Mouse (Mus musculus) lung, postnatal 36 days (tissue): ENCODE measurements at regions not wholly inside any gene's neighbourhood (a gene's known extent, or its start where the extent isn't known, plus 50 kb on each side); places are given as distances from the start of the nearest gene placed in this dataset.

Source experiments
- DNase-seq: peaks from one replicate; pipeline ENCODE4 v3.0.0; 2022; ENCODE audit warnings: mixed read lengths

DNA sequence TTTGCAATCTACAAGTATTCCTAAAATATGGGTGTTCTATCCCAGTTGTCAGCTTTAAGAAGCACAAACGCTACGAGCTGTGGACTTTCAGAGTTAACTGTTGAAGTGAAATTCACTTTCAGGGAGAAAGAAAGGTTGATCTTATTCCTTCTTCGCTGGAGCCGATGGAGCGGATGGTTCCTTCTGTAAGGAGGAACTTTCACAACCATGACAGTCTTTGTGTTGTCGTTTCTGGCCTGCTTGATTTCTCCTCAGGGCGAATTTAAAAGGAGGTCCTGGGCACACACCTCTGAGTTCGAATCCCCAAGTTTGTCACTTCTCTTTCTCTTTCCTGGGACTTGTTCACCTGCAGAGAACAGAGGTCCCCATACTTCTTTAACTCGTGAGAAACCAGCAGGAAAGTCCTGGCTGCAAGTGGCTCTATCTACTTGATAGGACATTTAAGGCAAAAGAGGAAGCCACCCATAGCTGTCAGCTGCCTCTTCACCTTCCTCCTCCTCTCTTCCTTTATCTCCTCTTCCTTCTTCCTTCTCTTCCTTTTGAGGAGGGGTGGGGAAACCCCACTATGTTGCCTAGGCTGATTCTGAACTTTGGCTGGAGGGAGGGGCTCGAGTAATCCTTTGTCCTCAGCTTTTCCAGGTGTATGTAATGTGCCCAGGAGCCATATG, 265.9 kb upstream of the Klf3 start:
- no peak for DNase-seq

- no peak for DNase-seq
Measured at GRCm38 (mm10) chr5:64541765-64542164, 261.4 kb upstream of the Klf3 start.

DNA sequence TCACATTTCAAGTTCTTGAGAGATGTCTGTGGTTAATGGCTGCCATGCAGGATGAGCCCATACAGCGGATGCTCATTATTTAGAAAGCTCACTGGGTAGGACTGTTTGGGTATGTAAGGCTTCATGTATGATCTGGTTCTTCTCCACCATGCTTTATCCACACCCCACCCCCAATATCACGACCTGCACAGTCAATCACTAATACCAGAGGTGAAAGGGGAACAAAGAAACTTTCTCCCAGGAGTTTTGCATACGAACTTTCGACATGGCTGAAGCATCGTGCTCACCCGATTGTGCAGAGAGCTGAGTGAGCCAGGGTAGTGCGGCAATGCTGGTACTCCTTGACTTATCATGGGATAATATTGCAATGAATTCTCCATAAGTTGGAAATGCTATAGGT, 247.3 kb upstream of the Klf3 start:
- DNase-seq = no peak

DNA sequence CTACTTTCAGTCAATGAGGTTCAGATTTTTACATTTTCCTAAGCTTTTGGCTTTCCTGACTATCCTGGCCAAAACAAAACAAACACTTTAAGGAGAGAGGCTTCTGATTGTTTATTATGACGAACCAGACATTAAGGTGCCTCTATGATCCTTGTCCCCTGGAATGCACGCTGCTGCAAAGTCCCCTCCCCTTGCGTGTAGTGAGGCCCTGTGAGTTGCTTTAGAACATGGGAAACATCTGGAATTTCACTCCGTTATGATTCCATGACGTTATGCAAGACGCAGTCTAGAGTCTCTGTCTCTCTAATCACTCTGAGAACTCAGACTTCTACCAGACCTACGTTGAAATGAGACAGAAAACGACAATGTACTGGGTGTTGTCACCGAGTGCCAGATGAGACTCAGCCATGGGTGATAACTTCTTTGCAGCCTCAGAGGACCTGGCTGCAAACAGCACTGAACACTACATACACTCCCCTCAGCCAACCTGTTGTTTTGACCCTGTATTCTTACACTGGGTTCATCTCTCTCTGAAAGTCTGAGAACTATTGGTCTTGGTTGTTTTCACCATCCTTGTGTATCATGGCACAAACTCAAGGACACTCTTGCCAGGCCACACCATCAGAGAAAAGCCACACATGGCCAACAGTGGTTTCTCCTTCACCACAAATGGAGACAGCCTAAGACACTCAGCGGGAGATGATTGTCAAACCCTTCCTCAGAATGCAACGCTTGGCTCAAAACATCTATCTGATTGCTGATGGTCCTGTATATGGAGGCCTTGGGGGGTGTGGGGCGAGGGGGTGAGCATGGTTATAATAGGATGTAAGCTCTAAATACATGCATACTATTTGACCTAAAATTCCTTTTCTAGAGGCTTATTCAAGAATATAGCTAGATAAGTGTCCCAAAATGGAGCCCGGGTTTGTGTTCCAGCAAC, 236.5 kb upstream of the Klf3 start:
- no peak for DNase-seq

DNA sequence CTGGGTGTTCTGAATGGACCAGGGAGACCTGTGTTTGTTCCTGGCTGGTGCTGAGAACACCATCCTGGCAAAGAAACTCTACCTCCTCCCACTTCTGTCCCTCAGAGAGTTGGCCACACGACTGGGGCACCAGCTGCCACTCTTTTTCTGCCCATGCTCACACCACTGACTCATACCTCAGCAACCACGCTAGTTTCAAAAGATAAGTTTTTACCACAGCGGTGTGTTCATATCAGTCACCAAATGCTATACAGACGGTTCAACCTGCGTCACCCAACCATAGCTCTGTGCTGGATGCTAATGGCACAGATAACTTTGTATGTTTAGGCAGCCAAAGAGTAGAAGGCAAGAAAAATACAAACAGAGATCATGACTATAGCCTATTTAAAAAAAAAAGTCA, 235.4 kb upstream of the Klf3 start:
- no peak for DNase-seq

- no peak for DNase-seq
Measured at GRCm38 (mm10) chr5:64568294-64568693, 234.9 kb upstream of the Klf3 start.

- no peak for DNase-seq
Measured at GRCm38 (mm10) chr5:64574386-64574785, 228.8 kb upstream of the Klf3 start.

GRCm38 (mm10) chr5:64575896-64576295, 227.3 kb upstream of the Klf3 start:
- DNase-seq = peak; percentile 33

DNA sequence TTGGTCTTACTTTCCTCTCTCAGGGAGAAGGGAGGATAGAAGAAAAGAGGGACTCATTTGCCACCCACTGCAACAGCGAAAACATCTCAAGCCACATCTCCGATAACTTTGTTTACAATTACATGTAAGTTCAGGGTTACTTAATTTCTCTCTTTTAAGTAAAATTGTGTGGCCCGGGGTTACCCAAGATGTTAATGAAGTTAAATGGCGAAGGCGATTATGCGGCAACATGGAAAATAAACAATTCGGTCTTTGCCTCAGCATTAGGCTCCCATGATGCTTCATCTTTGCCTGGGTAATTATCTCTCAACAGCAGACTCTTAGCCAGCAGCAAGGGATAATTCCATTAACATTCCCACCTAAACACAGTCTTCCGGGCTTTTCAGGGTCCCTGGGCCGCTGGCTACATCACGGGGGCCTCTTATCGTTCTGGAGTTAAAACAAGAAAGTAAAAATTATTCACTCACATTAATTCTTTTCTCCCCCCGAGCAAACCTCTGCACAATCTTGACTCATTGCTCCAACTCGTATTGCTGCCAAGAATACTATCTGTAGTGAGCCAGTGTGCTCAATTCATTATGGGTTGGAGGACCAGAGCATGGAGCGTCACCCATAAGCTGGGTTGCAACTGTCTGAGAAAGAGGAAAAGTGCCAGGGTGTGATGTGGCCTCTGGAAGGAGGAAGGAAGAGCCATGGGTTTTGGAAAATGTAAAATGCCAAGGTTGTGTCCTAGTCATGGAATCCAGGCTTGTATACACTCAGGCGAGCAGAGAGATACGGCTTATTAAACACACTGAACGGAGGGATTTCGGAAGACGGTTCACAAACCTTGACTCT, 226.5 kb upstream of the Klf3 start:
- DNase-seq = no peak

DNA sequence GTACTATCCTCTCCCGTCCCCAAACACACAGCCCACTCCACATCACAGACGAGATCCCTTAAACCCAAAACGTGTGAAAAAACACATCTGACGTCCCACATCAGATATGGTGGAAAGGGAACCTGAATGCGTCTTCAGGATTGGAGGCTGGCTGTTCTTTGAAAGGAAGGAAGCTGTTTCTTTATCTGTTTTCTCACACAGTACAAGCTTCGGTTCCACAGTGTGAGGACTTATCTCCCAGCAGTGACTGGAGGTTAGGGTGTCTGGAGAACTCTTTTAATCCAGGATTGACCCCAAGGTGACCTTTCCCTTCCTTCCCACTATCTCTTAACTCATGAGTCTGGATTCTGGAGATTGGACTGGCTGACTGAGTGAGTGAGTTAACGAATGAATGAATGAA, 225.8 kb upstream of the Klf3 start:
- no peak for DNase-seq

DNA sequence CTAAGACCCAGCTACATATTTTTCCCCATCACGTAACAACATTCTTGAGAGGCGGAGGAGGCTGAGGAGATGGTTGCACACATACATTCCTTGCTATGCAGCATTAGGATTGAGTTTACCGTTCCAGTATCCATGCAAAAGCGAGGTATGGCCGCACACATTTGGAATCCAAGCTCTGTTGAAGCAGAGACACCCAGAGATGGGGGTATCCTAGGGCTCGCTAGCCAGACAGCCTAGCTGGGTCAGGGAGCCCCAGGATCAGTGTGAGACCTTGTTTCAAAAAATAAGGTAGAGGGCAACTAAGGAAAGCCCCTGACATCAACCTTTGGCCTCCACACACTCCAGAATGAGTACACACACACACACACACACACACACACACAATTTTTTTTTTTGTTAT, 224.7 kb upstream of the Klf3 start:
- DNase-seq = no peak

DNA sequence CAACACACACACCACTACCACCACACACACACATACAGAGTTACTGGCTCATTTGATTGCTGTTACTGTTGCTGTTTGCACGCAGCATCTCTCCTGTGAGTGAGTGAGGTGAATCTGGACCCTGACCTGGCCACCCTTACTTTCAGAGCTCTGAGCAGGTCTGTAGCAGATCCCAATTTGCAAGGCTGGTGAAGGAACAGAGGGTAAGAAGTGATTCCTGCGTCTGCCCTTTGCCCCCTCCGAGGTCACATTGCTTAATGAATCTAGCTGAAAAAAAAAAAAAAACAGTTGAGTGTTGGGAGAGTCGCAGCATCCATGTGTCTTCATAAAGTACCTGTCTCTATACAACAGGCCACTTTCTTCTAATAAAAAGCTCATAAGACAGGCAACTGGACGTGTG, 224.1 kb upstream of the Klf3 start:
- DNase-seq = no peak

GRCm38 (mm10) chr5:64579494-64580339, 223.5 kb upstream of the Klf3 start:
- DNase-seq = peak; percentile 87

DNA sequence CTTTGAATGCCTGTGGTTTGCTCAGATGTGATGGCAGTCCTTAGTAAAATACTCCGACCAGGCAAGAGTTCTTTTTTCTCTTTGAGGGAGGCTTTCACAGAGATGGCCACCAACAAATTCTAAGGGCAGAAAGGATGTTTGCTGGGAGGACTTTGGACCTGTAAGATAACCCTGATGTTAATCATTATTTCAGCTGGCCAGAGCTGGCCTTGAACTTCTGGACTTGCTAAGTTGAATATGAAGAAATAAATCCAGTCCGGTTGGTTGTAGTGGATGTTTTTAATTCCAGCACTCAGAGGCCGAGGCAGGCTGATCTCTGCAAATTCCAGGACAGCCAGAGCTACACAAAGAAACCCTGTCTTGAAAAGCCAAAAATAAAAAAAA, 222.9 kb upstream of the Klf3 start:
- DNase-seq = no peak

DNA sequence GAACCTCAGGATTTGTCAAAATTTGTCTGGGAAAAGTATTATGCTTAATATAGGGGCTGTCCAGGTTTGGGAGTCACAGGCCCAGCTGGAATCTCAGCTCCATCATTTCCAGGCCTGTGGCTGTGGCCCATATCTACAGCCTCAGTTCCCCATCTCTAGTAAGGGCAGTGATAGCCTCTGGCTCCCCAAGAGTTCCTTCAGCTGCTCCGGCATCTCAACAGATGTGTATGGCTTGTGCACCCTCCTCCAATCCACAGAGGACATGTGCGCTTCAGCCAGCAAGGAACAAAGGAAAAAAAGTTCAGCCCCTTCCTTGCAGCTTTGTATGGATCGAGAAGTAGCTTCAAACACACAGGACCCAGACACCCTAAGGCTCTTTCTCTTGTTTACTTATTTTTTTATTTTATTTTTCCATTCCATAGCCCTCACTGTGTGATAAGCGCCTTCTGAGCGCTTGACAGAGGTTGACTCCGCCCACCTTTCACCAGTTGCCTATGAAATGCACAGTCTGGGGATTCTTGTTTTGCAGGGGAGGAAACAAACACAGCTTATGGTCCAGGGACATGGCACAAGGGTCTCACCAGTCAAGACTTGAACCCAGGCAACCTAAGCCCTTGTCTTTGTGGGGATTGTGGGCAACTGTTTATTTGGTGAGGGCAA, 222.3 kb upstream of the Klf3 start:
- DNase-seq = no peak

GRCm38 (mm10) chr5:64581461-64581860, 221.7 kb upstream of the Klf3 start:
- DNase-seq = peak; percentile 48

GRCm38 (mm10) chr5:64582031-64582430, 221.2 kb upstream of the Klf3 start:
- DNase-seq = no peak

GRCm38 (mm10) chr5:64584308-64584707, 218.9 kb upstream of the Klf3 start:
- DNase-seq = no peak

DNA sequence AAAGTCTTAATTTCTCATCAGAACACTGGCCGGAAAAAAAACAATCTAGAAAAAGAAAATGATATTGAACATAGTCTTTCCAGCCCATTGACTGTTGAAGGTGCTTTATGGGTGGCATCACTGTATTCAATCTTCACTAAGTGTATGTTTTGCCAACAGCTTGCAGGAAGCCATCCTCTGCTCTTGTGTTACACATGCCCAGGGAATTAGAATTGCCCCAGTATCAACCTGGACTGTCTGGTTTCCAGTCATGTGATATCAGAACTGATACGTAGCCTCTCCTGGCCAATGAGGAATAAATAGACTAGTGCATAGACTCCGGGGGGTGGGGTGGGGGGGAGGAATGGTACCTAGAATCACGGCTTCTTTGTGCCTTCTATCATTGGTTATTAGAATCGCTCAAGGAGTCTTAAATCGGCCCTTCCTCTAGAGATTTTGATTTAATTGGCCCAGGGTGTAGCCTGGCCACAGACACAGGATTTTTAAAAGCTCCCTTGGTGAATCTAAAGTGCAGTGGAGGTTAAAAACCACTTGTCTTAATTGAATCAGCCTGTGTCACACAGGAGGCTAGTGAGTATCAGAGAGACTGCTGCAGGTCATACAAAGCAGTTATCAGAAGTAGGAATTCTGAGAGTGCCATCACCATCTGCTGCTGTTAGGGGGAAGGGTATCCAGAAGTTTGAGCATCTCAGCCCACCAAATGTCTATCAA, 218.0 kb upstream of the Klf3 start:
- no peak for DNase-seq

GRCm38 (mm10) chr5:64586316-64586715, 216.9 kb upstream of the Klf3 start:
- DNase-seq = no peak

DNA sequence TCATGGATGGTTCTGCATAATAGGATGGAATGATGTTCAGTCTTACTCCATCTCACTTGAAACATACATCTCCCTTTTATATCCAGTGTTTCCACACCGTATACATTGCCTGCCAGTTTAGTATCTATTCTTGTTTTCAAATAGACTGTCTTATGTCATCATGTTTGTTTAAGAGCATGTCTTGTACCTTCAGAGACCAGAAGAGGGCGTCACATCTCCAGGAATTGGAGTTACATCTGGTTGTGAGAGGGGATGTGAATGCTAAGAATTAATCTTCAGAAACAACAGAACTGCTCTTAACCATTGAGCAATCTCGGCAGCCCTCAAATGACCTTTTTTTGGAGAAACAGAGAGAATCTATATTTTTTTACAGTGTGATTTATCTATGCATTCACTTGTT, 216.3 kb upstream of the Klf3 start:
- DNase-seq = no peak
